Mouse (Mus musculus) hindbrain, embryonic 15.5 days (tissue): ENCODE results near the gene Rad51b. TPM values are rescaled to one million over a fixed set of nuclear protein-coding genes. Genes with fewer than 3 reads are reported as not detected.
A peak's percentile ranks its signal among the peaks of the same experiment; 100 is the strongest.

Source experiments
- ATAC-seq: fragments of 200-750 bp; cut with Nextera tagmentation; 2 replicates; pipeline ENCODE4 v1.8.0; 2017; ENCODE audit warnings: low read depth, moderate number of reproducible peaks, moderate TSS enrichment; ENCODE audit not compliant: low FRiP score
- H3K27ac ChIP-seq: fragments of 300-500 bp; sonication (generic); replicated peaks from 2 replicates; pipeline ENCODE4 v1.5.1; 2015; ENCODE audit warnings: mild to moderate bottlenecking, inconsistent platforms
- H3K27me3 ChIP-seq: fragments of 300-500 bp; sonication (generic); 2 replicates; pipeline ENCODE4 v1.6.1; 2015; ENCODE audit warnings: control low read depth, inconsistent platforms
- H3K36me3 ChIP-seq: fragments of 300-500 bp; sonication (generic); 2 replicates; pipeline ENCODE4 v1.6.1; 2015; ENCODE audit warnings: control low read depth, inconsistent platforms
- H3K4me1 ChIP-seq: fragments of 300-500 bp; sonication (generic); replicated peaks from 2 replicates; pipeline ENCODE4 v1.6.1; 2015; ENCODE audit warnings: control low read depth, inconsistent platforms
- H3K4me2 ChIP-seq: fragments of 300-500 bp; sonication (generic); 2 replicates; pipeline ENCODE4 v1.6.1; 2015; ENCODE audit warnings: moderate library complexity, mild to moderate bottlenecking, inconsistent platforms
- H3K4me3 ChIP-seq: fragments of 300-500 bp; sonication (generic); 2 replicates; pipeline ENCODE4 v1.5.1; 2015; ENCODE audit warnings: mild to moderate bottlenecking, inconsistent platforms
- H3K9ac ChIP-seq: fragments of 300-500 bp; sonication (generic); 2 replicates; pipeline ENCODE4 v1.6.1; 2015; ENCODE audit warnings: inconsistent platforms
- H3K9me3 ChIP-seq: fragments of 300-500 bp; sonication (generic); 2 replicates; pipeline ENCODE4 v1.6.1; 2016; ENCODE audit warnings: control low read depth, inconsistent platforms
- WGBS: fragments of 180-500 bp; shearing (Covaris S2); methylation state at CpG from one replicate; pipeline ENCODE4 v1.1.7; 2015; 5-methylcytosine and 5-hydroxymethylcytosine counted together
- polyA plus RNA-seq: library from polyadenylated mRNA; unstranded; fragments of >200 nt; fragmentation: Nextera tagmentation; extraction: Ambion mirVana; gene quantifications from 2 replicates; pipeline ENCODE4 v1.2.1, GENCODE M21; 2015

The Rad51b gene
- polyA plus RNA-seq, 1 experiment from 2014 or later = 1.7 TPM

DNA sequence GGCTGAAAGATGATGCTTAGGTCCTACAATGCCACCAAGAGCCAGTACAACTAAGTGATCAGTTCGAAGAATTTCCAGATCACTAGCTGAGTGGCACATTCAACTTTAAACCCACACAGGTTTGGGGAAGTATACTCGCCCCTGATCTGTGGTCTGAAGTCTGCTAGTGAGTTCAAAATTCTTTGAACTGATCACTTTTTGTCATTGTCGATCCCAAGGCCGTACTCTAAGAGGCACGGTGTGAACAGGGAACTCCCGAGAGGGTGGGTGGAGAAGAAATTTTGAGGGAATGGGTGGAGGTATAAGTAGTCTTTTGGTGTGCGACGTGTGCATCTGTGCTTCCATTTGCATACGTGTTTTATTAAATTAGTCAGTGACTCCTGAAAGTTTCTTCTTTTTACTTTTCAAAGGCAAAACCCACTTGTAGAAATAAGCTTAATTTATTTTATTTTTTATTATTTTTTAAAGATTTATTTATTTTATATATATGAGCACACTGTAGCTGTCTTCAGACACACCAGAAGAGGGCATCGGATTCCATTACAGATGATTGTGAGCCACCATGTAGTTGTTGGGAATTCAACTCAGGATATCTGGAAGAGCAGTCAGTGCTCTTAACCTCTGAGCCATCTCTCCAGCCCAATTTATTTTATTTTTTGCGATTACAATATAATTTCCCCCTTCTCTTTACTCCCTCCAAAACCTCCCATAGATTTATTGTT lies 443.0 kb downstream of the Rad51b start:
- ATAC-seq = no peak

GRCm38 (mm10) chr12:79742211-79742610 lies 445.1 kb downstream of the Rad51b start:
- Histone ChIP-seq H3K4me2 (no peak overlapping the region), H3K9me3 (no peaks in the 10 kb centered on the region), H3K27me3 (no peaks in the 10 kb centered on the region), H3K36me3 (no peaks in the 10 kb centered on the region), H3K4me3 (no peak overlapping the region), H3K9ac (no peak overlapping the region), H3K4me1 (peaks cover 12% of the 10 kb centered on the region; the same call in 1 of the 2 replicates), H3K27ac (no peak overlapping the region)
- WGBS = 33% methylated on average over 7 of the region's 7 CpGs
- ATAC-seq = peak; percentile 30; the same call in 1 of the 2 replicates

More for the DNA sequence above, 443.0 kb downstream of the Rad51b start:
- Histone ChIP-seq H3K4me2 (no peak overlapping the region), H3K27ac (no peak overlapping the region), H3K4me1 (0 out of 2 replicates have a peak, but pooled peaks cover 4% of the 10 kb centered on the region), H3K9me3 (no peaks in the 10 kb centered on the region), H3K4me3 (no peak overlapping the region), H3K27me3 (no peaks in the 10 kb centered on the region), H3K36me3 (no peaks in the 10 kb centered on the region), H3K9ac (no peak overlapping the region)
- WGBS = 95% methylated on average over 11 of the region's 11 CpGs

- no peaks in the 10 kb centered on the region for H3K27me3 ChIP-seq
- H3K9me3 ChIP-seq = no peaks in the 10 kb centered on the region
- H3K36me3 ChIP-seq = no peaks in the 10 kb centered on the region
- 82% methylated on average over 6 of the region's 6 CpGs for WGBS
- H3K9ac ChIP-seq = no peak overlapping the region
- no peak overlapping the region for H3K27ac ChIP-seq
- no peak overlapping the region for H3K4me2 ChIP-seq
- H3K4me1 ChIP-seq = peaks cover 18% of the 10 kb centered on the region
- H3K4me3 ChIP-seq = no peak overlapping the region
- no peak for ATAC-seq
Observed at GRCm38 (mm10) chr12:79744131-79744530, 447.0 kb downstream of the Rad51b start.

DNA sequence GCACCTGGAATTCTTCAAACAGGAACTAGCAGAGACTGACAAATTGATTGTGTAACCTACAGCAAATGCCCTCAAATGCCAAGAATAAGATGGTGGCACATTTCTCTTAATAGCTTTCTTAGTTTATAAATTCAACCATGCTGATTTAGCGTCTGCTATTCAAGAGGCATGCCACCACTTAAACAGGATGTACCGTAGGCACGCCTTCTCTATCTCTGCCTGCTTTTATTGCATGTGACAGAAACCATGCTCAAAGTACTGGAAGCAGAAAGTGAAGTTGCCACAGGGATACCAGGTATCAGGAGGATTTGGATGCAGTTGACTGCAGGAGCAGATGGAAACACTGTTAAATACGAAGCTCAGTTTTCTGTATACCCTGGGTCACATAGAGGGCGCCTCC lies 448.1 kb downstream of the Rad51b start:
- Histone ChIP-seq H3K4me2 (no peak overlapping the region), H3K4me3 (no peak overlapping the region), H3K27ac (no peak overlapping the region), H3K9me3 (no peaks in the 10 kb centered on the region), H3K36me3 (no peaks in the 10 kb centered on the region), H3K27me3 (no peaks in the 10 kb centered on the region), H3K9ac (no peak overlapping the region), H3K4me1 (peaks cover 29% of the 10 kb centered on the region)
- 75% methylated on average over 5 of the region's 5 CpGs for WGBS
- no peak for ATAC-seq

DNA sequence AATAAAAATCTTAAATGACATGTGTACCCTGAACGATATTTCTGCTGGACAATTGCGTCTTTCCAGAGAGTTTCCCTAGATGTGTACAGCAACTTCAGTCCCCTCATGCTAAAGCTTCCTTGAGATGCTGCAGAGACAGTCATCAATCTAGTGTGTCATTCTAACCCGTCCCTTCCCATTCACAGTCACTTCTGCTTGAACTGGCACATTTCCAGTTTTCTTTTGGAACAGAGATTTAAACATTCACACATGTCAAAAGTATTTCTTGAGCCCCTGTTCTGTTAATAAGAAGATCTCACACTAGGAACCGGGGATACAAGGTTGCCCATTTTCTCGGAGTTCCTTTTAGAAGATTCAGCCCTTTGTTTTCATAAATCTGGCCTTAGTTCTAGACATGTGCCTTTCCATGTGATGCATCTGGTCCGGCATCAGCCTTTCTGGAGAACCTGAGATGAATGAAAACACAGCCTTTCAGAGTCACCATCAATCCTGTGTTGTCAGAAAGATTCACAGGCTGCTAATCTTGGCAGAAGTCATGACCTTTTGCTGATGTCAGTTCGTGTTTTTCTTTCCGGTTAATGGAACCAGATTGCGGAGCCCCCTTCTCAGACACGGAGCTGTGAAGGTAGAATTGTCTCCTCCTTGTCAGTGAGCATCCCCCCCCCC lies 448.9 kb downstream of the Rad51b start:
- Histone ChIP-seq H3K4me3 (no peak overlapping the region), H3K27ac (no peak overlapping the region), H3K9ac (no peak overlapping the region), H3K4me1 (peaks cover 36% of the 10 kb centered on the region), H3K36me3 (no peaks in the 10 kb centered on the region), H3K4me2 (no peak overlapping the region), H3K9me3 (no peaks in the 10 kb centered on the region), H3K27me3 (no peaks in the 10 kb centered on the region)
- 30% methylated on average over 10 of the region's 10 CpGs for WGBS
- no peak for ATAC-seq

- H3K27me3 ChIP-seq = no peaks in the 10 kb centered on the region
Observed at GRCm38 (mm10) chr12:79747541-79747940, 450.5 kb downstream of the Rad51b start.

DNA sequence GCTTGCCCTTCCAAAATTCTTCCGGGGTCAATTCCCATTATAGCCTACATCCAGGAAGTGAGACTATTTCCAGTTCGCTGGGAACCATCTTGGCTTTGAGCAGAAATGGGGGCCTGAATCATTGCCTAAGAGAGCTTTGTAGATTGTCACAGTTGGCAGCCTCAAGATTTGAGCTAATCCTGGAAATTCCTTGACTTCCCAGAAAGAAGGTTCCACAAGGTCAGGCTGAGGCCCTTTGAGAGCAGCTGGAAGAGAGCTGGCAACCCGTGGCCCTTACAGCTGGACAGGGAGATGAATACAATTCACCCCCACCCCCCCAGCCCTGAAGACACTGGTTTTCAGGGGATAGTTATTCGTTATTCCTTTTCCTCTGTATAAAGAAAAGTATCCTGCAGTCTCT lies 451.8 kb downstream of the Rad51b start:
- Histone ChIP-seq H3K4me2 (no peak overlapping the region), H3K27me3 (no peaks in the 10 kb centered on the region), H3K4me1 (peaks cover 46% of the 10 kb centered on the region), H3K27ac (no peak overlapping the region), H3K9me3 (no peaks in the 10 kb centered on the region), H3K36me3 (no peaks in the 10 kb centered on the region), H3K4me3 (no peak overlapping the region), H3K9ac (no peak overlapping the region)
- ATAC-seq = no peak
- WGBS = 33% methylated on average over 4 of the region's 4 CpGs

More at GRCm38 (mm10) chr12:79747541-79747940, 450.5 kb downstream of the Rad51b start:
- H3K9ac ChIP-seq = no peak overlapping the region
- H3K9me3 ChIP-seq = no peaks in the 10 kb centered on the region
- peaks cover 46% of the 10 kb centered on the region for H3K4me1 ChIP-seq
- H3K36me3 ChIP-seq = no peaks in the 10 kb centered on the region
- no peak overlapping the region for H3K4me2 ChIP-seq
- no peak for ATAC-seq
- no peak overlapping the region for H3K27ac ChIP-seq
- 96% methylated on average over 3 of the region's 3 CpGs for WGBS
- H3K4me3 ChIP-seq = no peak overlapping the region

- Histone ChIP-seq H3K4me1 (peaks cover 47% of the 10 kb centered on the region), H3K4me3 (no peak overlapping the region), H3K4me2 (peak overlapping the region; percentile 26), H3K27me3 (no peaks in the 10 kb centered on the region), H3K9ac (peak overlapping the region; percentile 32), H3K27ac (peak overlapping the region; percentile 20), H3K36me3 (no peaks in the 10 kb centered on the region), H3K9me3 (no peaks in the 10 kb centered on the region)
- 13% methylated on average over 10 of the region's 10 CpGs for WGBS
- peak; percentile 73 for ATAC-seq
Observed at GRCm38 (mm10) chr12:79750253-79751125, 453.4 kb downstream of the Rad51b start.

DNA sequence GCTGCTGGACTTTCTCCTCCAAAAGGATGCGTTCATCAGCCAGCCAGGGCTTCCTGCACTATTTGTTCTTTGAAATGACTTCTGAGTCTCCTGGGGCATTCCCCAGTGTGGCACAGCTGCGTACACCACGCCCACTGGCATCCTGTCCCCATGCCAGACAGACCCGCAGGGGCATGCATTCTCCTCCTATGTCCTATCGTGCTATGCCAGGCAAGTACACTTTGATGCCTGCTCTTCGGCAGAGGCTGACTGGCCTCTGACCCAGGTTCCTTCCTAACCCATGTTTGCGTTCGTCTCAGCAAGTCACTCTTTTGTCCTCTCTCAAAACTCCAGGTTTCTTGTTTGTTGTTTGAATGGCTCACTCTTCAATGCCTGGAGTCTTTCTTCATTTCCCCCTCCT lies 454.7 kb downstream of the Rad51b start:
- no peaks in the 10 kb centered on the region for H3K27me3 ChIP-seq
- 9% methylated on average over 8 of the region's 8 CpGs for WGBS
- no peak overlapping the region for H3K4me2 ChIP-seq
- no peaks in the 10 kb centered on the region for H3K9me3 ChIP-seq
- H3K27ac ChIP-seq = peak overlapping the region; percentile 55
- no peak overlapping the region for H3K4me3 ChIP-seq
- ATAC-seq = no peak
- H3K36me3 ChIP-seq = no peaks in the 10 kb centered on the region
- H3K9ac ChIP-seq = no peak overlapping the region
- peaks cover 46% of the 10 kb centered on the region for H3K4me1 ChIP-seq

DNA sequence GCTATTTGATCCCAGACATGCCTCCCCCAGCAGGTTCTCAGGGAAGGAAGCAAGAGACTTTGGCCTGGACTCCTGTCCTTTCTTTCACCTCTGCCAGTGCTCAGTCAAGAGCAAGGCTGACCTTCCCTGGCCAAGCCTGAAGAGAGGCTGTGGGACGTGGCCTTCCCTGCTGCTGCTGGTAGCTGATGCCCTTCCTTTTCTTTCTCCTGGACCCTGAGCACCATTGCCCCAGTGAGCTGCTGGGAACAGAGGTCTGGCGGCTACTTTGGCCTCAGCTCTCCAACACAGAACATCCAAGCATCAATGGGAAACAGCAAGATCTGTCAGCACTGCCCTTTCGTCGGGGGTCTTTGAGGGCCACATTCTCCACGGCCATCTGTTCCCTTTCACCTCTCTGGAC lies 455.1 kb downstream of the Rad51b start:
- Histone ChIP-seq H3K9ac (no peak overlapping the region), H3K27me3 (no peaks in the 10 kb centered on the region), H3K4me3 (no peak overlapping the region), H3K27ac (peak overlapping the region; percentile 55), H3K4me1 (peaks cover 46% of the 10 kb centered on the region), H3K9me3 (no peaks in the 10 kb centered on the region), H3K4me2 (no peak overlapping the region), H3K36me3 (no peaks in the 10 kb centered on the region)
- ATAC-seq = no peak
- 7% methylated on average over 5 of the region's 5 CpGs for WGBS

DNA sequence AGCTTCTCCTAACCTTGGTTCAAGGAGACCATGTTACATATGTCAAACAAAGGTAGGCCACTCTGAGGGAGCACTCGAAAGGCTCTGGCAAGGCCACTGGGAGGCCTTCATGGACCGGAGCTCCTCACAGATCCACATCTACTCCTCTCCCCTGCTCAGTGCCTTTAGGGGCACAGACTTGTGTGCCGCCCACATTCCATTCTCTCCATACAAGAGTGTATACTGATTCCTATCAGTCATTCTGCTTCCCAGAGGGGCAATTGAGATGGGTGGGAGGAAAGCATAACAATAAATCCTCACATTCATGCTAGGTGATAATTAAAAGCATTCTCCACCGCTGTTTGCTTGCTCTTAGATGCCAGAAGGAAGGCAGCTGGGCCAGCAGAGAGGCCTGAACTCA lies 458.5 kb downstream of the Rad51b start:
- no peaks in the 10 kb centered on the region for H3K27me3 ChIP-seq
- H3K36me3 ChIP-seq = no peaks in the 10 kb centered on the region
- no peaks in the 10 kb centered on the region for H3K9me3 ChIP-seq
- no peak overlapping the region for H3K4me2 ChIP-seq
- H3K4me1 ChIP-seq = peaks cover 30% of the 10 kb centered on the region
- H3K9ac ChIP-seq = no peak overlapping the region
- peak overlapping the region; percentile 34; the same call in 1 of the 2 replicates for H3K27ac ChIP-seq
- H3K4me3 ChIP-seq = no peak overlapping the region
- 52% methylated on average over 4 of the region's 4 CpGs for WGBS
- no peak for ATAC-seq

DNA sequence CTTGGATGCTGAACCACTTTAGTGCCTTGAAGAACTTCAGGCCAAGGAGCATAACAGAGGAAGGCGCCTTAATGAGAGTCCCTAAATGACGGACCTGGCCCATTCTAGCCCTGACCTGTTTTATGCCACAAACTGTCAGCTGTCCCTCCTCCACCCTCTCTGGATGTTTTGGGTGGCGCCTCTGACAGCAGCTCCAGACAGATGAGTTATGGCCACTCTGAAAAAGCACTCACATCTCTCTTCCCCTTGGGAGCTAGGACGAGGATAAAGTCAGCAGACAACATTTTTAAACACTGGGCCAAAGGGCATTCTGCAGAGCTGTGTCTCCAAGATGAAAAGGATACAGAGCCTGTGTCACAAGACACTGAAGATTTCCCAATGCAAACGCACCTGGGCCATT lies 459.3 kb downstream of the Rad51b start:
- Histone ChIP-seq H3K9me3 (no peaks in the 10 kb centered on the region), H3K27ac (no peak overlapping the region), H3K4me3 (no peak overlapping the region), H3K4me2 (no peak overlapping the region), H3K9ac (no peak overlapping the region), H3K27me3 (no peaks in the 10 kb centered on the region), H3K4me1 (peaks cover 22% of the 10 kb centered on the region), H3K36me3 (no peaks in the 10 kb centered on the region)
- WGBS = 77% methylated on average over 5 of the region's 5 CpGs
- no peak for ATAC-seq
